Mouse (Mus musculus) intestine, embryonic 15.5 days (tissue): ENCODE measurements at regions not wholly inside any gene's neighbourhood (a gene's known extent, or its start where the extent isn't known, plus 50 kb on each side); places are given as distances from the start of the nearest gene placed in this dataset.

Source experiments
- ATAC-seq: fragments of 200-750 bp; cut with Nextera tagmentation; 2 replicates; pipeline ENCODE4 v1.8.0; 2017; ENCODE audit warnings: moderate TSS enrichment, moderate library complexity
- H3K27ac ChIP-seq: fragments of 300-500 bp; sonication (generic); 2 replicates; pipeline ENCODE4 v1.5.1; 2015; ENCODE audit warnings: mild to moderate bottlenecking, inconsistent platforms
- H3K27me3 ChIP-seq: fragments of 300-500 bp; sonication (generic); replicated peaks from 2 replicates; pipeline ENCODE4 v1.6.1; 2015; ENCODE audit warnings: inconsistent platforms
- H3K36me3 ChIP-seq: fragments of 300-500 bp; sonication (generic); 2 replicates; pipeline ENCODE4 v1.6.1; 2015; ENCODE audit warnings: inconsistent platforms
- H3K4me1 ChIP-seq: fragments of 300-500 bp; sonication (generic); replicated peaks from 2 replicates; pipeline ENCODE4 v1.6.1; 2015; ENCODE audit warnings: inconsistent platforms
- H3K4me2 ChIP-seq: fragments of 300-500 bp; sonication (generic); replicated peaks from 2 replicates; pipeline ENCODE4 v1.6.1; 2015; ENCODE audit warnings: mild to moderate bottlenecking, inconsistent platforms
- H3K4me3 ChIP-seq: fragments of 300-500 bp; sonication (generic); replicated peaks from 2 replicates; pipeline ENCODE4 v1.5.1; 2015; ENCODE audit warnings: inconsistent platforms
- H3K9ac ChIP-seq: fragments of 300-500 bp; sonication (generic); 2 replicates; pipeline ENCODE4 v1.6.1; 2015; ENCODE audit warnings: inconsistent platforms
- H3K9me3 ChIP-seq: fragments of 300-500 bp; sonication (generic); 2 replicates; pipeline ENCODE4 v1.6.1; 2016; ENCODE audit warnings: inconsistent platforms
- WGBS: fragments of 180-500 bp; shearing (Covaris S2); methylation state at CpG from one replicate; pipeline ENCODE4 v1.1.7; 2015; 5-methylcytosine and 5-hydroxymethylcytosine counted together

DNA sequence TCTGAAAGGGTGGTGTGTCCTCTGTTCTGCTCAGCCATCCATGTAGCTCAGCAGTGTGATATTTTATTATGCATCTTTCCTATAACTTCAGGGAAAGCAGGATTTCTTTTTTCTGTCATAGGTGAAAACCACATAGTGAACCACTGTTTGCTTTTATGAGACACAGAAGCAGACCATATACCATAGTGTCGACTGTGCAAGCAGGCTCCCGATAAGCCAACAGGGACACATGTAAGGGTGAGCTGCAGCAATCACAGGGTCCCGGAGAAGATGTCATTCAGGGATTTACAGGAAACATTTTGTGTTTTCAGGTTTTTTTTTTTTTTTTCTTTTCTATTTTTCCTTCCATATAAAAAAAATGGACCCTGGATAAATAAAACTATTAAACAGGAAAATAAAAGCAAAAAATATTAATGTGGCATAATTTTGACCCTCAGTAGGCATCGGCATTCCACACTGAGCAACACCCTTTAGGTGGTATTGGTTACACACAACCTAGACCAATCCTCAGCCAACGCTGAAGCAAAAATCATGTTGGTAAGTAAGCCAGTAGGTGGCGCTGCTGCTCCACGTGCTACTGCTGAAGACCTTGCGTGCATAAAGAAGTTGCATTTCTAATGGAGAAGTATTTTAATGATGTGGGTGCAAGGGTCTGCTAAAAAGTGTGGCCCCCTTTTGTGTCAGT, 146.7 kb upstream of the C9orf72 start:
- Histone ChIP-seq H3K27me3 (no peaks in the 10 kb centered on the region), H3K36me3 (no peaks in the 10 kb centered on the region), H3K4me2 (no peak overlapping the region), H3K27ac (no peak overlapping the region), H3K4me1 (no peaks in the 10 kb centered on the region), H3K9ac (no peak overlapping the region), H3K9me3 (no peaks in the 10 kb centered on the region), H3K4me3 (no peak overlapping the region)
- peak; percentile 82 for ATAC-seq
- WGBS, result 23% methylated on average over 8 of the region's 8 CpGs

GRCm38 (mm10) chr4:35364161-35364560, 138.2 kb upstream of the C9orf72 start:
- Histone ChIP-seq H3K4me3 (no peak overlapping the region), H3K9ac (no peak overlapping the region), H3K27ac (no peak overlapping the region), H3K36me3 (no peaks in the 10 kb centered on the region), H3K27me3 (no peaks in the 10 kb centered on the region), H3K4me2 (no peak overlapping the region), H3K9me3 (no peaks in the 10 kb centered on the region), H3K4me1 (no peaks in the 10 kb centered on the region)
- no peak for ATAC-seq
- 83% methylated on average over 7 of the region's 7 CpGs for WGBS

DNA sequence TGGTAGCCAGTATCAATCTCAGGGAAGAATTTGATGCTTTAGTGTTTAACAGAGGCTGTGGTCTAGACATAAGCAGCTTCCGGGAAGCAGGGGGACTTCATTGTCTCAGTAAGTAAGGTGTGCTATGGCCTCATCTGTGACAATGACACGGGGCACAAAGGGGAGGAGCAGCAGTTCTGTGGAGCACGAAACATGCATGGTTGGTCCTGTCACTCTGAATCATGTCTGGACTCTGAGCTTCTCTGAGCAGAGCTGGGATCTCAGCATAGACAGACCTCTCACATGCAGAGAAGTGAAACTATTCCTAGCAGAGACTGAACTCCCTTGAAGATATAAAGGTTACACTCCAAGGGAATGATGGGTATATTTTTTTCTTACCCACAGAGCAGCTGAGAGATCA, 136.2 kb upstream of the C9orf72 start:
- no peak for ATAC-seq
- Histone ChIP-seq H3K9ac (no peak overlapping the region), H3K4me2 (no peak overlapping the region), H3K36me3 (no peaks in the 10 kb centered on the region), H3K4me3 (no peak overlapping the region), H3K9me3 (no peaks in the 10 kb centered on the region), H3K27me3 (no peaks in the 10 kb centered on the region), H3K4me1 (no peaks in the 10 kb centered on the region), H3K27ac (no peak overlapping the region)
- 92% methylated on average over 3 of the region's 3 CpGs for WGBS

DNA sequence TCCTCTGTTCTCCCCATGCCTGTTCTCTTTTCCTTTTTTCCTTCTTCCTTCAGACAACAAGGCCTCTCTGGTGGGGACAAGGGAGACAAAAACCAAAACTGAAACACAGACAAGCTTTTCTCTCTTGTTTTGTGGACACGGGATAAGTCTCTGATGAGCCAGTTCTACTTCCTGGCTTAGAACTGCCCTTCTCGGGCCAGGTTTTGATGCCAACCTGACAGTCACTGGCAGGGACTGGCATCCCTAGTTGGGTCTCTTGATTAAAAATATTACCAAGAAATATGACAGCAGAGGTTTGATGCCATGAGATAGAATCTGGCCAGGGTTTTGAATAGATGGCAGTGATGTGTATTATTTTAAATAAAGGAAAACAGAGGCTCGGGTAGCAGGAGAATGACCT, 133.4 kb upstream of the C9orf72 start:
- H3K9ac ChIP-seq, result no peak overlapping the region
- H3K36me3 ChIP-seq, result no peaks in the 10 kb centered on the region
- ATAC-seq, result no peak
- 0 out of 2 replicates have a peak, but pooled peaks cover 2% of the 10 kb centered on the region for H3K4me1 ChIP-seq
- no peak overlapping the region for H3K4me3 ChIP-seq
- 88% methylated on average over 3 of the region's 3 CpGs for WGBS
- no peak overlapping the region for H3K27ac ChIP-seq
- H3K4me2 ChIP-seq, result no peak overlapping the region
- H3K9me3 ChIP-seq, result no peaks in the 10 kb centered on the region
- no peaks in the 10 kb centered on the region for H3K27me3 ChIP-seq

- no peaks in the 10 kb centered on the region for H3K9me3 ChIP-seq
- ATAC-seq, result no peak
Measured at GRCm38 (mm10) chr4:35356904-35357563, 131.1 kb upstream of the C9orf72 start.

GRCm38 (mm10) chr4:35356051-35356450, 130.1 kb upstream of the C9orf72 start:
- 72% methylated on average over 6 of the region's 6 CpGs for WGBS
- Histone ChIP-seq H3K36me3 (no peaks in the 10 kb centered on the region), H3K4me2 (no peak overlapping the region), H3K4me1 (0 out of 2 replicates have a peak, but pooled peaks cover 2% of the 10 kb centered on the region), H3K9me3 (no peaks in the 10 kb centered on the region), H3K27me3 (no peaks in the 10 kb centered on the region), H3K27ac (no peak overlapping the region), H3K4me3 (no peak overlapping the region), H3K9ac (no peak overlapping the region)
- ATAC-seq, result no peak

More at GRCm38 (mm10) chr4:35356904-35357563, 131.1 kb upstream of the C9orf72 start:
- Histone ChIP-seq H3K27me3 (no peaks in the 10 kb centered on the region), H3K4me2 (no peak overlapping the region), H3K4me1 (0 out of 2 replicates have a peak, but pooled peaks cover 2% of the 10 kb centered on the region), H3K27ac (no peak overlapping the region), H3K9ac (no peak overlapping the region), H3K36me3 (no peaks in the 10 kb centered on the region), H3K4me3 (no peak overlapping the region)
- 82% methylated on average over 12 of the region's 12 CpGs for WGBS

GRCm38 (mm10) chr4:35354046-35354445, 128.1 kb upstream of the C9orf72 start:
- no peaks in the 10 kb centered on the region for H3K9me3 ChIP-seq
- H3K4me3 ChIP-seq, result no peak overlapping the region
- no peak overlapping the region for H3K4me2 ChIP-seq
- no peak overlapping the region for H3K27ac ChIP-seq
- no peak overlapping the region for H3K9ac ChIP-seq
- H3K36me3 ChIP-seq, result no peaks in the 10 kb centered on the region
- WGBS, result 34% methylated on average over 14 of the region's 14 CpGs
- H3K27me3 ChIP-seq, result no peaks in the 10 kb centered on the region
- peak; percentile 82 for ATAC-seq
- 0 out of 2 replicates have a peak, but pooled peaks cover 2% of the 10 kb centered on the region for H3K4me1 ChIP-seq

DNA sequence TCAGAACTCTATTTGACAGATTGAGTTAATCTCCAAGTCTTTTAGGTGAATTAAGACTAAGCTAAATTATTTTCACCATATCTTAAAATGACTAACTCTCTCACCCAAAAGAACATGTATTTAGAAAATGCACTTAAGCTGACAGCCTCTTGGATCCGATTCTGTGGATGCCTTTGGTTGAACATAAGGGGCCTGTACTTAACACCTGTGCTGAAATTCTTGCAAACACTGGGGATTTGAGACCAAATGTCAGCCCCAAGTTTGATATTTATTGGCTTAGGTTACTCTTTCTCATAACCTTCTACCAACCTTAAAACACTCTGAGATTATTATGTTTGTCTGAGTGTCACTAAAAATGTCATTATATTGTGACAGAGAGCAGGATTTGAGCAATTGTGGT, 126.6 kb upstream of the C9orf72 start:
- Histone ChIP-seq H3K27ac (no peak overlapping the region), H3K27me3 (no peaks in the 10 kb centered on the region), H3K9ac (no peak overlapping the region), H3K4me3 (no peak overlapping the region), H3K4me2 (no peak overlapping the region), H3K9me3 (no peaks in the 10 kb centered on the region), H3K36me3 (no peaks in the 10 kb centered on the region), H3K4me1 (0 out of 2 replicates have a peak, but pooled peaks cover 2% of the 10 kb centered on the region)
- 42% methylated on average over 1 of the region's 1 CpGs for WGBS
- ATAC-seq, result no peak

DNA sequence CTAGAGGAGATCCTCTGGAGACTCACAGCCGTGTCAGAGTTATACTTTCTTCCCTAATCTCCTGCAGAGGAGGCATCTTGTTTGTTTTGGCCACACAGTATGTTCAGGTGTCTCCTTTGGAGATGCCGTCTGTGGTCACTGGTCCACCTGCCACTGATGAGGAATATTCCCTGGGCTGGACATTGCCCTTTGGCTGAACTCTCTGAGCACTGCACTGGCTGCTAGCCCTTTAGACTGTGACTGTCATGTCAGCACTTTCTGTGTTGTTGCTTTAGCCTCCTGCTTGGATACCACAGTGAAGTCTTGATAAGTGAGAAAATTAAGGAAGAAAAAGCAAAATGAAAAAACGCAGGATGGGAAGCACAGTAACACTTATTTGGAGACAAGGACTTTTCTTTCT, 124.5 kb upstream of the C9orf72 start:
- Histone ChIP-seq H3K9ac (no peak overlapping the region), H3K4me2 (no peak overlapping the region), H3K27me3 (no peaks in the 10 kb centered on the region), H3K36me3 (no peaks in the 10 kb centered on the region), H3K9me3 (no peaks in the 10 kb centered on the region), H3K4me3 (no peak overlapping the region), H3K27ac (no peak overlapping the region), H3K4me1 (0 out of 2 replicates have a peak, but pooled peaks cover 2% of the 10 kb centered on the region)
- 65% methylated on average over 3 of the region's 3 CpGs for WGBS
- ATAC-seq, result no peak

- no peak overlapping the region for H3K4me2 ChIP-seq
- H3K9ac ChIP-seq, result no peak overlapping the region
- H3K4me1 ChIP-seq, result no peaks in the 10 kb centered on the region
- H3K4me3 ChIP-seq, result no peak overlapping the region
- no peaks in the 10 kb centered on the region for H3K27me3 ChIP-seq
- WGBS, result 89% methylated on average over 3 of the region's 3 CpGs
- no peaks in the 10 kb centered on the region for H3K36me3 ChIP-seq
- no peak for ATAC-seq
- no peak overlapping the region for H3K27ac ChIP-seq
- H3K9me3 ChIP-seq, result no peaks in the 10 kb centered on the region
Measured at GRCm38 (mm10) chr4:35347609-35348008, 121.6 kb upstream of the C9orf72 start.

GRCm38 (mm10) chr4:35343751-35344150, 117.8 kb upstream of the C9orf72 start:
- H3K27ac ChIP-seq, result no peak overlapping the region
- 77% methylated on average over 1 of the region's 1 CpGs for WGBS
- no peaks in the 10 kb centered on the region for H3K27me3 ChIP-seq
- no peak overlapping the region for H3K4me3 ChIP-seq
- no peaks in the 10 kb centered on the region for H3K4me1 ChIP-seq
- H3K9ac ChIP-seq, result no peak overlapping the region
- no peak for ATAC-seq
- H3K4me2 ChIP-seq, result no peak overlapping the region
- no peaks in the 10 kb centered on the region for H3K36me3 ChIP-seq
- H3K9me3 ChIP-seq, result no peaks in the 10 kb centered on the region

- no peak overlapping the region for H3K4me2 ChIP-seq
- H3K27me3 ChIP-seq, result no peaks in the 10 kb centered on the region
- H3K9ac ChIP-seq, result no peak overlapping the region
- 89% methylated on average over 1 of the region's 1 CpGs for WGBS
- no peak for ATAC-seq
- no peaks in the 10 kb centered on the region for H3K9me3 ChIP-seq
- no peaks in the 10 kb centered on the region for H3K4me1 ChIP-seq
- no peak overlapping the region for H3K27ac ChIP-seq
- H3K4me3 ChIP-seq, result no peak overlapping the region
- H3K36me3 ChIP-seq, result no peaks in the 10 kb centered on the region
Measured at GRCm38 (mm10) chr4:35331161-35331560, 105.2 kb upstream of the C9orf72 start.

DNA sequence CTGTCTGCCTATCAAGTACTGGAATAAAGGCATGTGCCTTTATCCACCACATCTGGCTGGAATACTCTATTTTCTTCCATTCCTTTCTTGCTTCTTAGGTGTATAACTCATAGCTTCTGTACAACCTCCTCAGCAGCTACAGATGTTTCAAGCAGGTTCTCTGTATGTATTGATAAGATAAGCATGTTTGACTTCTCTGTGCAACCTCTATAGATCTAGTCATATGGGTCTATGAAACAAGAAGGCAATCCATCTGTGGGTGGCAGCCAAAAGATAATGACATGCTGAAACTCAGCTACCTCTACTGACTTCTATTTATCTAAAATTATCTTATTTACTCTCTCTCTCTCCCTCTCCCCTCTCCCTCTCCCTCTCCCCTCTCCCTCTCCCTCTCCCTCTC, 99.3 kb upstream of the C9orf72 start:
- H3K4me3 ChIP-seq, result no peak overlapping the region
- H3K27me3 ChIP-seq, result no peaks in the 10 kb centered on the region
- no peaks in the 10 kb centered on the region for H3K9me3 ChIP-seq
- H3K4me2 ChIP-seq, result no peak overlapping the region
- peak; percentile 36; the same call in 1 of the 2 replicates for ATAC-seq
- H3K4me1 ChIP-seq, result no peaks in the 10 kb centered on the region
- no peak overlapping the region for H3K9ac ChIP-seq
- no peaks in the 10 kb centered on the region for H3K36me3 ChIP-seq
- H3K27ac ChIP-seq, result no peak overlapping the region
